Mouse (Mus musculus) kidney, postnatal 14 days (tissue): ENCODE measurements around the gene Colca2.

ENCODE experiments used
- DNase-seq: peaks from one replicate; pipeline ENCODE4 v3.0.0; 2022; ENCODE audit warnings: mixed read lengths

Gene Colca2

GRCm38 (mm10) chr9:51278500-51279381 is at the start of gene Colca2:
TSS of gene Colca2 (minus strand) at chr9:51278569.
- DNase-seq = peak; percentile 91

- no peak for DNase-seq
Measured at GRCm38 (mm10) chr9:51327555-51327903, 49.2 kb upstream of the Colca2 start.

GRCm38 (mm10) chr9:51326619-51327554 is 48.5 kb upstream of the Colca2 start:
- DNase-seq = no peak

DNA sequence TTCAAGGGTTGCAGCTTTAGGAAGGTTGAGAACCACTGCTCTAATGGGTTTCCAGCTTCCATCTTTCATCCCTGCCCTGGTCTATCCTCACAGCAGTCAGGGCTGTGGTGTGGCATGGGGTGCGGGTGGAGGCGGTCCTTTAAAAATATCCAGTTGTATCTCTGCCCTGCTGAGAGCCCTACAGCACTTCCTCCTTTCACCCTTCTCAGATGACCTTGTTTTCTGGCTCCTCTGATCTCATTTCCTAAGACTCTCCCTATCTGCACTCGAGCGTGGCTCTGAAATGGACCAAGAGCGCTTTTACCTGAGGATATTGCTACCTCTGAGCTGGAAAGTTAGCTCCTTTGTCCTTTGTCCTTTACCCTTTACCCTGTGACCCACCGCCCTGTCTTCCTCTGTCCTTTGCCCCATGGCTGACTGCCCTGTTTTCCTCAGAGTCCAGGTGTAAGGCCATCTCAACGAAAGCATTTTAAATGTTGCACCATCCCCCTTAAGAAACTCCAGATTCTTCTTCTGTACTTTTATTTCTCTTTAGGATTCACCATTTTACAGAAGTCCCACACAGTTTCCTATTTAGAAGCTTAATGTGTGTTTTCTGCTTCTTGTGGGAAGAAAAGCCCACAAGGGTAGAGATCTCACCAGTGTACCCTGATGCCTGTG is 46.2 kb upstream of the Colca2 start:
- no peak for DNase-seq

DNA sequence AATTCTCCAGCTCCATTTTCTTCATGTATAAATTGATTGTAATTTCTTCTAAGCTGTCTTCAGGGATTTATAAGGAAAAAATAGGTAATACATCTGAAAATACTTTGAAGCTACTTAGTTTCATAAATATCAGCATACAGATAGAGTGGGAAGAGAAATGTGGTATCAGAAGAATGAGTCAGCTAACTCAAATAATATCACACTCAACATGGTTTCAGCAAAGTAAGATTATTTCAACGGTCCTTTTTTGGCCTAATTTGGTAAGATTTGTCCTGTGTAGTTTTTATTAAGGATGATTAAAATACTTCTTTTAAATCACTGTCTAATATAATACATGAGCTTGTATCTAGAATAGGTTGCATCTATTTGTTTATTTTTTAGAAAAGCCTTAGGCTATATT is 41.7 kb upstream of the Colca2 start:
- DNase-seq = no peak

- no peak for DNase-seq
Measured at GRCm38 (mm10) chr9:51318246-51318645, 39.9 kb upstream of the Colca2 start.

DNA sequence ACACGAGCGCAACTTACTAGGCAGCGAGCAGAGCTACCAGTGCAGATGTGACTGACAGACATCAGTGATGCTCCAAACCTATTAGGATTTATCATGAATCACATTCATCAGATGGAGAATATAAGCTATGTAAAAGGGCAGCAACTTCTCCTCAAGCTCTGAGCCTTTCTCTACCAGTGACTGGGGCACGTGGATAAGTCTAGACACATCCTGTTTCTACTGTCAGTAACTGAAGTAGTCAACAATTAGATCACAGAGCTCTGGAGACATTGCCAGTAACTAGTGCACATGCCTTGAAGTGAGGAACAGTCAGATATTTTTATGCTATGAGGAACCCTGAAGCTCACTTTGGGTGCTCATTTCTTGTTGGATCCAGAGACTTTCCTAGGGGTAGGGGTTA is 39.0 kb upstream of the Colca2 start:
- DNase-seq = no peak

GRCm38 (mm10) chr9:51315402-51316063 is 37.2 kb upstream of the Colca2 start:
- DNase-seq = no peak

DNA sequence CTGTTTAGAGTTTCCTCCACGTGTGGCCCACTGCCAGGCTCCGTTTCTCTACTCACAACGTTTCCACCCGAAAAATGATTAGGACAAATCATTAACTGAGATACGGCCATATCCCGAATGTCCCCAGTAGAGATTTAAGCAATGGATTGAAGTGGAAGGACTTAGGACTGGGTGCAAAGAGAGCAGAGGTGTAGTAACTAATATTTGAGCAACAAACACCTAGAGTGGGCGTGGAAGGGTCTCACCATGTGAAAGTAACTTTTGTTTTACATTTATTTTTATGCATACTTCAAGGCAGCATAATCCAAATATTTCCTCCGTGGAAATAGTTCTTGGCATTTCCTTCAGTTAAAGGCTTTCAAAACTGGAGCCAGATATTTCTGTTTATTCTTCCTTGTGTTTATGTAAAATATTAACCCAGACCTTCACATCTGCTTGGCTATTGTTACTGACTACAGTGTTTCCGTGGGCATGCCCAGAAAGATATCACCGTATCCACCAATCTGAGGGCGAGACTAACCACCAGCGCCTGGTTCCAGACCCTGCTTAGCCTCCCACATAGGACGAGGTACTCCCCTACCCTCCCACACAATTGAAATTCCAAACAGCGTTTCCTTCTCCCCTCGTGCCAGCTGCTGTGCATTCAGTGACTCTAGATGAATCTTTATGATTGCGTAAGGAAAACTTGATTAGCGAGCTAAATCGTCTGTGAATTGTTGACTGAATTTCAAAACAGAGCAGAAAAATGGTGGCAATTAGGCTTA is 34.4 kb upstream of the Colca2 start:
- peak; percentile 13 for DNase-seq

GRCm38 (mm10) chr9:51310515-51310914 is 32.1 kb upstream of the Colca2 start:
- no peak for DNase-seq

DNA sequence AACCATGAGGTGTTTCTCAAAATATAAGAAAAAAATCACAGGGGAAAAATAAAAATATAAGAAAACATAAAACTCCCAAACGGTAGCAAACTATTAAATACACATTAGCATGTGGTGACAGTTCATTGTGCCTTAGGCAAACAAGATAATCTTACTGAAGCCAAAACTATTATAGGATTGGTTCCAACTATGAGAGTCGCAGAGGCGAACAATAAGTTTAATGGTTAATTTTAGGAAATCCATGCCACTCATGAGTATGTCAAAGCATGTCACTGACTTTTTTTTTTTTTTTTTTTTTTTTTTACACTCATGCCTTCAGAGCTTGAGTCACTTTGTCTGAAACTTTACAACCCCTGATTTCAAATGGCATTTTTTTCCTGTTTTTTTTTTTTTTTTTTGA is 28.0 kb upstream of the Colca2 start:
- DNase-seq = no peak

DNA sequence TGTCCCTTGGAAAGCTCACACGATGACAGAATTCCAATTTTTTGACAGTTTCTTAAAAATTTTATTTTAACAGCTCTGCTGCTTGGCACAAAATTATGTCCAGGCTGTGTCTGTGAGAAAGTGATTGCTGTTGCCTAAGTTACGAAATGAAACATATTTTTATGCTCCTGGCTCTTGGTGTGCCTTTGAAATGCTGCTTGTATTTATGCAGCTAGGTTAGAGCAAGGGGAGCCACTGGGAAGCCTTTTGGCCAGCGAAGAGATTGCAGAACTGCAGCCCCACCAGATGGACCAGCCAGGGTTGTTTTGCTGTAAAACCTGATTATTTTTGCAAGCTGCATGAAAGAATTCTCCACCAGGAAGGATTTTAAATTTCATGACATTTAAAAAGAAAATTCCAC is 26.8 kb upstream of the Colca2 start:
- no peak for DNase-seq

GRCm38 (mm10) chr9:51303980-51304379 is 25.6 kb upstream of the Colca2 start:
- no peak for DNase-seq

DNA sequence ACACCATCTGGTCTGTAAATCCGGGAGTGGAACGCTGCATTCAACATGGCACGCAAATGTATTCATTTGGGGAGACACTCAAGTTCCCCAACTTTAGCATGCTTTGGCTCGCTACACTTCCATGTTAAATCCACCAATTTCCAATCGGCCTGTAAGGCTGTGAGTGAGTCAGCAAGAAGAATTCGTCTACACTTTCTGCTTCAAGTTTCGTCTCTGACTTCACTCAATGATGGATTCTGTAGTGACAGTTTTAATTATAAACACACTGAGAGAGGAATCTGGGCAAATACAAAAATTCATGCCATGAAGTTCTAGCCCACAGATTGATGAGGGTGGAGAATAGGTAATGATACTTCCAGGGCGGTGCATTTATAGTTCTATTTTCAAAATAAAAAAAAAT is 15.2 kb upstream of the Colca2 start:
- no peak for DNase-seq

DNA sequence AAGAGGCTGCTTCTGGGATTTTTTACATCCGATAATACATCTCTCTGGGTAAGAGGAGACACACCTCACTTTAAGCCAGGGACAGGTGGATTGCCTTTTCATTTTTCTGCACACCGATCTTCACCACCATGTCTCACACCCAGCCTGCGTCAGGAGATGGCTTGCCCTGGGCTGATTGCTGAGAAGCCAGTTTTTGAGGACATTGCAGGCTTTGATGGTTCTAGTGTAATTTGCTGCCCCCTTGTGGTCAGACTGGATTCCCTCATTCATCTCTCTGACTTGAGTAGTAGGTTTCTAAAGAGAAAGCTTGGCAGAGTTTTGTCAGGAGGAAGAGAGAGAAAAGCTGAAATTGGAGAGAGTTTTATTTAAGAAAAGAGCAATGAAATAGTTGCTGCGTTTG is 14.3 kb upstream of the Colca2 start:
- DNase-seq = peak; percentile 85

GRCm38 (mm10) chr9:51290980-51291379 is 12.6 kb upstream of the Colca2 start:
- DNase-seq = no peak

GRCm38 (mm10) chr9:51286079-51286478 is 7.7 kb upstream of the Colca2 start:
- DNase-seq = peak; percentile 6

- no peak for DNase-seq
Measured at GRCm38 (mm10) chr9:51277834-51278498, 403 bp downstream of the Colca2 start.

GRCm38 (mm10) chr9:51274678-51275077 is 3.7 kb downstream of the Colca2 start:
- no peak for DNase-seq

DNA sequence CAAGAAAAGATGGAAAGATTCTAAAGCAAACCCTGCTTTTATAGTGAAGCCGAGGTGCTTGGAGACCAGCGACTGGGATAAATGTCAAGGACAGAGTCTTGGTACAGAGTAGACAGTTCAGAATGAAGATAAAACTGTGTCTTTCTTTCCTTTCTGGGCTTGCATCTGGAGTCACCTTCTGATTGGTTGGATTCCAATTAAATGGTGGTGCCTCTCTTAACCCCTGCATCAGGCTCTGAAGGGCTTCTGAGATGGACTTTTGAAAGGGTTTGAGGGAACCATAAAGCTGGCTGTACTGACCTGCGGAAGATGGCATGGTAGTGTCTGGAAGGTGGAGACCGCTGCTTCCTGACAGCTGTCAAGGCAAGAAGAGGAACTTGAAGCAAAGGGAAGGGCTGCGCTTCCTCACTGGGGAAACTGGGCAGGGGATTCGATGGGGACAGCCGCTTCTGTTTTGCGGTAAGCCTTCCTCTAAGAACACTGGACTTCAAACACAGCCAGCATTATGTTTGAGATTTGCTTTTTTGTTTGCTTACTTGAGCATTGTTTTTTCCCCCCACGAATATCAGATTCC is 4.7 kb downstream of the Colca2 start:
- no peak for DNase-seq

GRCm38 (mm10) chr9:51272102-51272501 is 6.3 kb downstream of the Colca2 start:
- no peak for DNase-seq
